Mouse (Mus musculus) retina, postnatal 7 days (tissue): ENCODE data around the gene Tex19.2.
A peak's percentile ranks its signal among the peaks of the same experiment; 100 is the strongest.

Source experiments
- DNase-seq: peaks from one replicate; pipeline ENCODE4 v3.0.0-alpha.2; 2012; ENCODE audit warnings: low read depth, low spot score

Gene Tex19.2

DNA sequence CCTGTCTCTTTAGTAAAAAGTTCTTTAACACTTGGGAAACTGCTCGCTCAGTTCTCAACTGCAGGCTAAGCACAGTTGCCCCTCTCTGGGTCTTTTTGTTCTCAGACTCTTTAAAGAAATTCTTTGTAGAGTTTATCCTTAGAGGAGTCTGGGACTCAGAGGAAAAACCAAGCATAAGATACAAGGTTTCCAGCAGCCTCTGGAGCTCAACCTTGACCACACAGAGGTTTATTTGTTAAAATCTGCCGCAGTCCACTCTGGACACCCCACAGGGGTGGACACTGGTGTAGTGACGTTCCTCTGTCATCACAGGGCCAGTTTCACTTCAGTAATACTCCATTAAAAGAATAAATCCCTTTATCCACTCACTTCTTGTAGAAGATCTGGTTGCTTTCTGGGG is at the start of gene Tex19.2:
TSS of gene Tex19.2 (minus strand) at position 101 of the 400 bp plus-strand sequence.
- no peak for DNase-seq

- DNase-seq: no peak
Measured at GRCm38 (mm10) chr11:121163751-121164150, 45.3 kb upstream of the Tex19.2 start.

- no peak for DNase-seq
Measured at GRCm38 (mm10) chr11:121160636-121161346, 42.3 kb upstream of the Tex19.2 start.

DNA sequence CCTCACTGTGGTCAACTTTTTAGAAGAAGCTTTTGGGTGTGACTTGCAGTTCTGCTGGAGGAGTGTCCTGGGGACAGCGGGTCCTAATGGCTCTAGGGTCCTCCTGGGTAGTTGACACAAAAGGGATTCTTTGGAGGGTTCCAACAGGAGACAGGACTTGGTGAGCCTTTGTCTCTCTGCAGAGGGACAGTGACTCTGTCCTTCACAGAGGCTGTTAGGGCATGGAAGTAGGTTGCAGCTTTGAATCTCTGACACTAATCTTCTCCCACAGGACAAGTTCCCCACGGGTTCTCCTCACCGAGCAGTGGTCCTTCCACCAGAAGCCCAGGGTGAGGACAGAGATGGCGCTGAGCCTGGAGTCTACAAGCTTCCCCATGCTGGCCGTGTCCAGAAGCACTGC is 41.5 kb upstream of the Tex19.2 start, which contains the start of gene Uts2r:
TSS of gene Uts2r (plus strand) at position 301 of the 400 bp plus-strand sequence.
- no peak for DNase-seq

GRCm38 (mm10) chr11:121156411-121156891 is 38.0 kb upstream of the Tex19.2 start:
- DNase-seq: peak; percentile 43

DNA sequence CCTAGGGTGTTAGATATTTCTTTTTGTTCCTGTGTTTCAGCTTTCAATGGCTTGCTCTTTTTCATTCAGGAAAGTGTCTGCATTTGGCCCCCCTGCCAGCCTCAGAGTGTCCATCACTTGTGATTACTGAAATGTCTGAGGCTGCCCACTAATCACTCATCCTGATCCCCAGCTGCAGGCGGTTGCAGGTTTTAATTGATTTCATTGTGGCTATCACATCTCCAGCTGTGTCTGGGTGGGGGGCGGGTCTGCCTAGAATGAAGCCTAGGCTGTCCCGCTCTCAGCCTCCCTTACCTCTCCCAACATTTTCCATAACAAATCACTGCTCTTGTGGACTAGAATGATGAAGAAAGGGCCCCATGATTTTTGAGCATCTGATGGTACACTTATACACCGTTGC is 35.7 kb upstream of the Tex19.2 start:
- no peak for DNase-seq

DNA sequence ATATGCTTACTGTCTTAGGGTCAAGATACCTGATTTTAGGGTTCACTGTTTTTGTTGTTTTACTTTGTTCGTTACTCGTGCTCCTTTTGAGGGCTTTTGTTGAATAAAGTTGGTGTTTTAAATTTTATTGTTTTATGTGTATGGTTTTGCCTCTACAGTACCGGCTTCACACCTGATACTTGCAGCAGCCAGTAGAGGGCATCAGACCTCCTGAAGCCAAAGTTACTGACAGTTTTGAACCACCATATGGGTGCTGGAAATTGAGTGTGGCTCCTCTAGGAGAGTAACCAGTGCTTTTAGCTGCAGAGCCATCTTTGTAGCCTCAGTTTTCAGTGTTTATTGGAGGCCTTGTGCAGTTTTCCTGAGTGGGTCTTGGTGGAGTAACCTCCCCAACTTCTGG is 29.7 kb upstream of the Tex19.2 start:
- no peak for DNase-seq

- DNase-seq: no peak
Measured at GRCm38 (mm10) chr11:121145865-121146264, 27.4 kb upstream of the Tex19.2 start, which contains the start of gene Tex19.1. Tex19.1 (plus strand) TSS chr11:121146143.

GRCm38 (mm10) chr11:121143325-121144015 is 25.0 kb upstream of the Tex19.2 start:
- no peak for DNase-seq

DNA sequence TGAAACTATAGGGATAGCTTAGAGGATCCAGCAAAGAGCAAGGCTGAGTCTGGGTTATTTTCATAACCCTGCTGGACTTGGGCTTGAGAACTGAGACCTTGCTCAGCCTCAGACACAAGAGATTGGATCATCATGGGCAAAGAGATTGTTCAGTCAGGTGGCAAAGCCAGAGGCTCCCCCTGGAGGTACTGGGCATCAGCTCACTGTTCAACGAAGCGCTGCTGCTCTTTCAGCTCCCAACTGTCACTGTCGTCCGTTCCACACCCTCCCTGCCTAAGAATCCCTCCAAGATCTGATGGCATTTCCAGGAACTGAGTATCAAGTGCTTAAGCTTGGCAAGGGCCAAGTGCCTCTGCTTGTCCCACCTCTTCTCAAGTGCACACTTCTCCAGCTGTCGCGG is 20.3 kb upstream of the Tex19.2 start:
- DNase-seq: no peak

DNA sequence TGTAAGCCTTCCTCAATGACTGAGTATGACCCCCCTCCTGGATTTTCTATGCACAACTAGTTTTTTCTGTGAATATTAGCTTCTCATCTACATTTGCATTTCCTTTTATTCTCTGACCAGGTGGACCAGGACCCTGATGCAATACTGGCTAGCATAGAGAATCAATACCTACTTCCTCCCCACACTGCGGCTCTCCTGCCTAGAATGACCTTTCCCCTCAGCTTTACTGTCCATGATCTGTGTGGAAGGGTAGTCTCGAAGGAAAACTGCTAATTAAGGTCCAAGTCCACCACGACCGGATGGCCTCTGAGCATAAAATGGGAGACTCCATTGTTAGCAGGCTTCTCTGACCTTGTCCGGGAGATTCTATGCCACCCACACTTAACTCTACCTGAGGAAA is 19.2 kb upstream of the Tex19.2 start:
- no peak for DNase-seq

DNA sequence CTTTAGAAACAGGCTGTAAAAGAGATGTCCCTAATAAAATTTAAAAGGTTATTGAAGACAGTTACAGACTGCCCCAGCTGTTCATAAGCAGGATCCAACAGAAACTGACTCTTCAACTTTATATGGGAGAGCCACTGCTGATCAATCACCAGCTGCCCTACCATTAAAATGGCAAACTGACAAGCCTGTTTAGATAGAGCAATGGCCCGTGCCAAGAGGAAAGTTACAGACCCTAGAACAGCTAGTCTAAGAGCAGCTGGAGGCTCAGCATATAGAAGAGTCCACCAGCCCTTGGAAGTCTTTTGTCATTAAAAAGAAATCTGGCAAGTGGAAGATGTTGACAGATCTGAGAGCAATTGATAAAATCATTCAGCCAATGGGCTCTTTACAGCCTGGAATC is 16.1 kb upstream of the Tex19.2 start:
- no peak for DNase-seq

DNA sequence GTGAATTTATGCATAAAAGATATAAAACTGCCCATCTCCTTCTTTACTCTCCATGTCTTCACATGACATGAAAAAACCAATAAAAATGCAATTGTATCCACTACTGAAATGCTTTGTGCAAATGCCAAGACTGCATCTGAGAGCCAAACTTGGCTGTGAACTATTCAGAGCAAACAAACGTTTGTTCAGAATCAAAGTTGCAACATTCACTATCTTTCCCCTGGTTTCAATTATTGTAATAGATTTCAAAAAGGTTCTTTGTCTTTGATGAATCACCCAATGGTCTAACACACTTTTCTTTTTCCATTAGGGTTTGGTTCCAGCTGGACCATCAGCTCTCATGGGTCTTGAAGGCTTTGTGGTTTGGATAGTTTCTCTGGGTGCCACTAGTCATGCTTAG is 11.1 kb upstream of the Tex19.2 start:
- DNase-seq: no peak

DNA sequence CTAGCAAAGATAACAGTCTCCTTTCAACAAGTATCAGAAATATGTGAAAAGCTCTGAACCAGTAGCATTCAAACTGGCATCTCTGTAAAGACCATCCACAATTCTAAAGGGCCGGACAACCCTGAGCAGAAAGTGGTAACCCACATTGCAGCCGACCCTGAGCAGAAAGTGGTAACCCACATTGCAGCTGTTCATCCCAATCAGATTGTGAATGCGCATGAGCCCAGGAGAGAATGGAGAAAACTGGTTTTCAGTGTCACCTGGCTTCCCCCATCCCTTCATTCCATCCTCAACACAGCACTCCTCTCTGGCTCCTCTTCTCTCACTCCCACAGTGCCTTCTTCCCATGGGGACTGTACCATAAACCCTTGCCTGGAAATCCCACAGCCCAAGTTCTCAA is 9.0 kb upstream of the Tex19.2 start:
- DNase-seq: no peak

DNA sequence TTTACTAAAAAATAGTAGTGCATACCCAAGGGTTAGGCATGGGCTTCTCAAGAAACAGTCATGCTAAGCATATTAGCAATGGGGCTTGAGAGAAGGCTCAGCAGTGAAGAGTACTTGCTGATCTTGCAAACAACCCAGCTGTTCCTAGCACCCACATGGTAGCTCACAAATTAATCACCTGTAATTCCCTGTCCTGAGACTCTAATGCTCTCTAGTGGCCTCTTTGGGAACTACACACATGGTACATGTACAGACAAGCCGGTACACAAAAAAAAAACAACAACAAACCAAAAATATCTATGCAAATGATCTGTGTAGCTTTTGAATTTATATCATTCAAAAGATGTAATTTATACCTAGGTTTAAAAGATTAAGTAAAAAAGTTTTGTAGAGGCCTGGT is 7.9 kb upstream of the Tex19.2 start:
- DNase-seq: no peak

DNA sequence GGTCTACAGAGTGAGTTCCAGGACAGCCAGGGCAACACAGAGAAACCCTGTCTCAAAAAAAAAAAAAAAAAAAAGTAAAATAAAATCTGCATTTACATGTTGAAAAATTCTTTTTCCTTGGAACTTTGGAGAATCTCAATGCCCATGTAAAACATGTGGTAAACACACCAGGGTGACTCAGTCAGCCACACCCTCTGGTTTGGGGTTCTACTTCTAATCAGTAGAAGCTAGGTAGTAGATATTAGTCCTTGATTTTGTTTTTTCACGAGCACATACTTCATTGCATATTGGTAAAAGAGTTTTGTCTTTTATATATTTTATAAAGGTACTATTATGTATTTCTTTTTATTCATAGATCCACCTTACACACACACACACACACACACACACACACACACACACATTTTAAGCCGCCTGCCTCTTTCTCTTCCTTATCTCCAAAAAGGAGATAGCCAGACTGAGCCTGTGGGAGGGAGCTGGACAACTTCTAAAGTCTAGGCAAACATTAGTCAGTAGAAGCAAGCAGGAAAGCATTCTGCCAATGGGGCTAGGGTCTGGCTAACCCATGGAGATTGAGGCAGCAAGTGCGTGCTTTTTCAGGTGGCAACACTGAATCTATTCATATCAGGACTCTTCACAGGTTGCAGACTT is 7.2 kb upstream of the Tex19.2 start:
- DNase-seq: no peak

GRCm38 (mm10) chr11:121123438-121123837 is 5.0 kb upstream of the Tex19.2 start:
- DNase-seq: no peak

- no peak for DNase-seq
Measured at GRCm38 (mm10) chr11:121122024-121122670, 3.7 kb upstream of the Tex19.2 start.

GRCm38 (mm10) chr11:121121151-121121550 is 2.7 kb upstream of the Tex19.2 start:
- no peak for DNase-seq

- no peak for DNase-seq
Measured at GRCm38 (mm10) chr11:121118106-121118505, 371 bp downstream of the Tex19.2 start.

GRCm38 (mm10) chr11:121112091-121112775 is 6.2 kb downstream of the Tex19.2 start:
- DNase-seq: no peak
